Mouse (Mus musculus) MEL (cell line): ENCODE measurements around the gene Mrpl32. TPM values are rescaled to one million over a fixed set of nuclear protein-coding genes. Genes with fewer than 3 reads are reported as not detected.

Source experiments
- DNase-seq: peaks from one replicate; pipeline ENCODE4 v3.0.0; 2011; ENCODE audit warnings: low read depth, low spot score
- H3K27ac ChIP-seq: 2 replicates; pipeline ENCODE4 v1.5.1; 2012; ENCODE audit warnings: low read depth, mild to moderate bottlenecking, control low read depth, low read length, moderate library complexity; ENCODE audit not compliant: control insufficient read depth
- H3K27me3 ChIP-seq, 2 experiments: fragments of 150-350 bp in 1 of 2; sonication (generic) in 1 of 2; 2 replicates each; pipeline ENCODE4 v1.6.1; 2012; ENCODE audit warnings: low read length in 2 of 2, mild to moderate bottlenecking in 2 of 2, improper control_type of control experiment in 1 of 2, moderate library complexity in 1 of 2; ENCODE audit not compliant: insufficient read depth in 2 of 2, control insufficient read depth in 1 of 2
- H3K36me3 ChIP-seq, 2 experiments: 2 replicates each; pipeline ENCODE4 v1.6.1; 2012 to 2014; ENCODE audit warnings: low read length in 2 of 2, improper control_type of control experiment in 1 of 2, inconsistent platforms in 1 of 2, mild to moderate bottlenecking in 1 of 2; ENCODE audit not compliant: insufficient read depth in 2 of 2, control insufficient read depth in 1 of 2
- H3K4me1 ChIP-seq, 2 experiments: fragments of 150-350 bp in 1 of 2; sonication (generic) in 1 of 2; 2 replicates each; pipeline ENCODE4 v1.6.1; 2012; ENCODE audit warnings: low read length in 2 of 2, improper control_type of control experiment in 1 of 2, mild to moderate bottlenecking in 1 of 2; ENCODE audit not compliant: insufficient read depth in 2 of 2, control insufficient read depth in 1 of 2
- H3K4me3 ChIP-seq, 2 experiments: fragments of 150-350 bp in 1 of 2; sonication (generic) in 1 of 2; 2 replicates each; pipeline ENCODE4 v1.5.1; 2012; ENCODE audit warnings: low read depth in 2 of 2, low read length in 2 of 2, mild to moderate bottlenecking in 2 of 2, moderate library complexity in 2 of 2, control low read depth in 1 of 2, improper control_type of control experiment in 1 of 2; ENCODE audit not compliant: control insufficient read depth in 1 of 2, insufficient read depth in 1 of 2
- H3K79me2 ChIP-seq: 2 replicates; pipeline ENCODE4 v1.6.1; 2012; ENCODE audit warnings: mild to moderate bottlenecking, low read length, moderate library complexity; ENCODE audit not compliant: control insufficient read depth, poor library complexity, insufficient read depth
- H3K9ac ChIP-seq: 2 replicates; pipeline ENCODE4 v1.6.1; 2012; ENCODE audit warnings: low read depth, mild to moderate bottlenecking, control low read depth, low read length, moderate library complexity; ENCODE audit not compliant: control insufficient read depth, poor library complexity, severe bottlenecking
- H3K9me3 ChIP-seq: fragments of 150-350 bp; sonication (generic); replicated peaks from 2 replicates; pipeline ENCODE4 v1.6.1; 2012; ENCODE audit warnings: mild to moderate bottlenecking, low read length, improper control_type of control experiment, moderate library complexity; ENCODE audit not compliant: insufficient read depth
- BHLHE40 ChIP-seq: IDR thresholded peaks from 2 replicates; pipeline ENCODE4 v1.6.1; 2012; ENCODE audit warnings: low read depth, mild to moderate bottlenecking, inconsistent platforms, low read length, improper control_type of control experiment, borderline replicate concordance
- CTCF ChIP-seq, 3 experiments: IDR thresholded peaks in 2 of 3; conservative IDR thresholded peaks in 1 of 3; 2 replicates each; pipeline ENCODE4 v1.5.1; 2011 to 2012; ENCODE audit warnings: low read length in 3 of 3, low read depth in 2 of 3, mild to moderate bottlenecking in 2 of 3, improper control_type of control experiment in 1 of 3, inconsistent platforms in 1 of 3, mixed read lengths in 1 of 3, moderate library complexity in 1 of 3; ENCODE audit not compliant: control insufficient read depth in 1 of 3, insufficient read depth in 1 of 3, poor library complexity in 1 of 3, severe bottlenecking in 1 of 3
- HCFC1 ChIP-seq: IDR thresholded peaks from 2 replicates; pipeline ENCODE4 v1.6.1; 2012; ENCODE audit warnings: low read depth, mild to moderate bottlenecking, inconsistent platforms, low read length, improper control_type of control experiment, moderate library complexity
- KAT2A ChIP-seq: conservative IDR thresholded peaks from 2 replicates; pipeline ENCODE4 v1.6.1; 2012; ENCODE audit warnings: low read depth, low read length, improper control_type of control experiment, inconsistent platforms
- MAZ ChIP-seq: IDR thresholded peaks from 2 replicates; pipeline ENCODE4 v1.6.1; 2012; ENCODE audit warnings: low read depth, mild to moderate bottlenecking, inconsistent platforms, low read length, improper control_type of control experiment
- MXI1 ChIP-seq: IDR thresholded peaks from 2 replicates; pipeline ENCODE4 v1.6.1; 2011; ENCODE audit warnings: mild to moderate bottlenecking, low read depth, low read length, improper control_type of control experiment
- MYC ChIP-seq: IDR thresholded peaks from 2 replicates; pipeline ENCODE4 v1.6.1; 2011; ENCODE audit warnings: low read depth, mild to moderate bottlenecking, low read length, improper control_type of control experiment, moderate library complexity
- NELFE ChIP-seq: IDR thresholded peaks from 2 replicates; pipeline ENCODE4 v1.6.1; 2011; ENCODE audit warnings: low read depth, low read length, improper control_type of control experiment
- POLR2A ChIP-seq, 2 experiments: IDR thresholded peaks; 2 replicates each; pipeline ENCODE4 v1.6.1; 2011 to 2012; ENCODE audit warnings: low read length in 2 of 2, mild to moderate bottlenecking in 2 of 2, control low read depth in 1 of 2, improper control_type of control experiment in 1 of 2, low read depth in 1 of 2, moderate library complexity in 1 of 2; ENCODE audit not compliant: control insufficient read depth in 1 of 2, insufficient read depth in 1 of 2, poor library complexity in 1 of 2
- POLR2AphosphoS2 ChIP-seq: IDR thresholded peaks from 2 replicates; pipeline ENCODE4 v1.6.1; 2011; ENCODE audit warnings: low read length, improper control_type of control experiment
- POLR2AphosphoS5 ChIP-seq: IDR thresholded peaks from 2 replicates; pipeline ENCODE4 v1.6.1; 2012; ENCODE audit warnings: low read depth, borderline replicate concordance, mild to moderate bottlenecking, inconsistent platforms, low read length, moderate library complexity, mixed read lengths
- RCOR1 ChIP-seq: IDR thresholded peaks from 2 replicates; pipeline ENCODE4 v1.6.1; 2012; ENCODE audit warnings: low read depth, mild to moderate bottlenecking, inconsistent platforms, low read length, improper control_type of control experiment
- SIN3A ChIP-seq: IDR thresholded peaks from 2 replicates; pipeline ENCODE4 v1.6.1; 2012; ENCODE audit warnings: low read length, improper control_type of control experiment, inconsistent platforms
- TCF12 ChIP-seq: IDR thresholded peaks from 2 replicates; pipeline ENCODE4 v1.6.1; 2014; ENCODE audit warnings: low read depth, mild to moderate bottlenecking, inconsistent platforms, low read length, improper control_type of control experiment, moderate library complexity
- UBTF ChIP-seq: IDR thresholded peaks from 2 replicates; pipeline ENCODE4 v1.6.1; 2012; ENCODE audit warnings: low read depth, mild to moderate bottlenecking, inconsistent platforms, low read length, improper control_type of control experiment, moderate library complexity, borderline replicate concordance; ENCODE audit not compliant: insufficient read depth
- USF1 ChIP-seq: IDR thresholded peaks from 2 replicates; pipeline ENCODE4 v1.6.1; 2014; ENCODE audit warnings: low read depth, mild to moderate bottlenecking, inconsistent platforms, low read length, improper control_type of control experiment, moderate library complexity
- polyA plus RNA-seq, 2 experiments: library from polyadenylated mRNA; stranded (reverse) in 1 of 2; unstranded in 1 of 2; fragments of >175 nt in 1 of 2; fragments of >200 nt in 1 of 2; gene quantifications; 2 replicates each; pipeline versions ENCODE4 v1.2.1 to v1.2.4; 2012; ENCODE audit warnings: low replicate concordance in 2 of 2, low read depth in 1 of 2; ENCODE audit not compliant: insufficient read length in 2 of 2, insufficient read depth in 1 of 2, missing spikeins in 1 of 2
- total RNA-seq: library from RNA; depleted of rRNA; stranded (reverse); fragments of 300-350 nt; gene quantifications from 2 replicates; pipeline ENCODE4 v1.2.3, GENCODE M21; 2012

Gene Mrpl32
- total and polyA plus RNA-seq, 3 experiments: 58.2 to 89.7 TPM; not detected in 1

- Histone ChIP-seq H3K9me3 (no peaks in the 10 kb centered on the region), H3K27ac (no peak overlapping the region), H3K9ac (no peak overlapping the region), H3K4me3 (no peak overlapping the region)
- TF ChIP-seq POLR2AphosphoS2 (peak; percentile 22; the same call in 1 of the 2 replicates), KAT2A (no peak)
- TF ChIP-seq, all 39 proteins: peak for 1
- peaks cover 11% of the 10 kb centered on the region for H3K79me2 ChIP-seq
- H3K27me3 ChIP-seq: no peaks in the 10 kb centered on the region
- no peak for DNase-seq
- H3K4me1 ChIP-seq: peaks cover 0 to 3% of the 10 kb centered on the region in 2 experiments; a peak in 1 of 4 replicates
- H3K36me3 ChIP-seq: peaks cover 5 to 14% of the 10 kb centered on the region in 2 experiments; a peak in 3 of 4 replicates
Measured at GRCm38 (mm10) chr13:14607616-14608015, 5.3 kb downstream of the Mrpl32 start.

GRCm38 (mm10) chr13:14602744-14603143 lies 10.2 kb downstream of the Mrpl32 start:
- TF ChIP-seq HCFC1 (no peak), KAT2A (no peak), MXI1 (no peak), TCF12 (no peak), UBTF (no peak), POLR2A (IDR thresholded peaks at IDR 0.05; ENCODE audit: control insufficient read depth in 1 of 2, insufficient read depth in 1 of 2, low read depth in 1 of 2, low read length in 2 of 2, poor library complexity in 1 of 2) (no peak), USF1 (no peak), POLR2AphosphoS5 (no peak), BHLHE40 (no peak), MYC (no peak), SIN3A (no peak)
- Histone ChIP-seq H3K9ac (no peak overlapping the region), H3K79me2 (no peaks in the 10 kb centered on the region), H3K4me3 (no peak overlapping the region), H3K4me1 (no peaks in the 10 kb centered on the region), H3K9me3 (no peaks in the 10 kb centered on the region), H3K27me3 (no peaks in the 10 kb centered on the region), H3K27ac (no peak overlapping the region), H3K36me3 (no peaks in the 10 kb centered on the region)
- DNase-seq: no peak

GRCm38 (mm10) chr13:14580392-14580791 lies 32.6 kb downstream of the Mrpl32 start:
- no peaks in the 10 kb centered on the region for H3K79me2 ChIP-seq
- no peaks in the 10 kb centered on the region for H3K36me3 ChIP-seq
- DNase-seq: no peak
- no peaks in the 10 kb centered on the region for H3K27me3 ChIP-seq
- no peak overlapping the region for H3K27ac ChIP-seq
- H3K4me3 ChIP-seq: no peak overlapping the region
- no peaks in the 10 kb centered on the region for H3K9me3 ChIP-seq
- no peak for TF ChIP-seq NELFE
- TF ChIP-seq MAZ: no peak
- no peak for TF ChIP-seq CTCF (IDR thresholded peaks at IDR 0.05 in 2 of 3, conservative IDR thresholded peaks at IDR 0.05 in 1 of 3; ENCODE audit: control insufficient read depth in 1 of 3, insufficient read depth in 1 of 3, low read depth in 2 of 3, low read length in 3 of 3, poor library complexity in 1 of 3, severe bottlenecking in 1 of 3)
- TF ChIP-seq RCOR1: no peak
- H3K9ac ChIP-seq: no peak overlapping the region
- no peaks in the 10 kb centered on the region for H3K4me1 ChIP-seq
